In the genomic region with DNA sequence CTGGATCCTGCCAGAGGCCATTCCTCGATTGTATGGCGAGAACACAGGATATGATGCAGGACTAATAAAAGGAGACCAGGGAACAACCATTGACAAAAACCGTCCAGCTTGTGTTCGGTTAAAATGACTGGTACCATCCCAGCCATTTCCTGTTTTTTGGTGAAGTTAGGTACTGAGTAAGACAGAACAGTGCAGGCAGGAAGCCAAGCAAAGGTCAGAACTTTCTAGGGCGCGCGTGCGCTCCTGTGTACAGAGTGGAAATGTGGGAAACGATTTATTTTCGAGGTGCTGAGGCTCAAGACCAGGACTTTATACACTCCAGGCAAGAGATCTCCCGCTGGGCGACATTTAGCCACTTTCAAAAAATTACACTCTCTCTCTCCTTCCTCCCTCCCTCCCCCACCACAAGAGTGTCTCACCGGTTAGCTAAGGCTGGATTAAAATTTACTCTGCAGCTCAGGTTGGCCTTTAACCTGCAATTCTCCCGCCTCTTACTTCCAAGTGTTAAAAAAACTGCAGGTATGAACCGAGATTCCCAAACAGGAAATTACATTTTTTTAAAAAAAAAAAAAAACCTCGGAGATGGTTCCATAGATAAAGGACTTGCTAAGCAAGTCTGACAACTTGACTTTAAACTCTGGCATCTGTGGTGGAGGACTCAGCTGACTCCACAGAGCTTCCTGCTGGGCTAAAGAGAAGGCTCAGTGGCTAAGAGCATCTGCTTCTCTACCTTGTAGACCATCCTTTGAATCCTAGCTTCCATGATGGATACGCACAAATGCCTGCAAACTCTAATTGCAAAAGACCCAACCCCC, we compare ENCODE assay signal across 9 mouse cellular contexts. TPM values are rescaled to one million over a fixed set of nuclear protein-coding genes. Genes with fewer than 3 reads are reported as not detected.
A peak's percentile ranks its signal among the peaks of the same experiment; 100 is the strongest.
DNase-seq lines count a peak whose midpoint lies in the region; ATAC-seq and TF ChIP-seq lines count a peak whose summit lies in the region.
"Had no signal": no experiment of that assay in that cellular context is flagged by ENCODE, and none has a peak within 500 bp of the region (broad histone marks: within the 10 kb centered on the region; RNA-seq: fewer than 3 reads in every experiment).

No protein-coding gene starts in this region.

- H3K36me3 ChIP-seq in heart, embryonic 10.5 days, result peaks cover 81% of the 10 kb centered on the region
- H3K36me3 ChIP-seq in kidney, embryonic 14.5 days (ENCODE audit: control insufficient read depth, insufficient read depth, low read length), result peaks cover 71% of the 10 kb centered on the region
- peaks cover 26% of the 10 kb centered on the region for H3K36me3 ChIP-seq in small intestine, adult 2 months (ENCODE audit: control insufficient read depth, insufficient read depth, low read length)
- peaks cover 33% of the 10 kb centered on the region for H3K36me3 ChIP-seq in forebrain, embryonic 16.5 days (ENCODE audit: control insufficient read depth, insufficient read depth)
- peaks cover 72% of the 10 kb centered on the region for H3K36me3 ChIP-seq in forebrain, postnatal 0 days (ENCODE audit: insufficient read depth)
- H3K36me3 ChIP-seq in hindbrain, postnatal 0 days (ENCODE audit: insufficient read depth, low read length), result peaks cover 49% of the 10 kb centered on the region

- peak; percentile 32; the same call in 1 of the 2 replicates for ATAC-seq in kidney, embryonic 14.5 days (ENCODE audit: low FRiP score, low TSS enrichment)
- no peak for ATAC-seq in forebrain, embryonic 16.5 days
- no peak for ATAC-seq in forebrain, postnatal 0 days
- no peak for ATAC-seq in hindbrain, postnatal 0 days

- no peak for TF ChIP-seq POLR2A in small intestine, adult 2 months (IDR thresholded peaks at IDR 0.05; ENCODE audit: low read depth, low read length)

- TF ChIP-seq CTCF in small intestine, adult 2 months (IDR thresholded peaks at IDR 0.05; ENCODE audit: extremely low read depth, insufficient read length, insufficient replicate concordance, low read depth, low read length), result no peak
- TF ChIP-seq CTCF in forebrain, postnatal 0 days (IDR thresholded peaks at IDR 0.05; ENCODE audit: low read depth), result no peak
- TF ChIP-seq CTCF in hindbrain, postnatal 0 days (IDR thresholded peaks at IDR 0.05; ENCODE audit: low read depth), result no peak

- 81% methylated on average over 17 of the region's 17 CpGs for WGBS in heart, embryonic 10.5 days
- 57% methylated on average over 17 of the region's 17 CpGs for WGBS in kidney, embryonic 14.5 days
- 24% methylated on average over 17 of the region's 17 CpGs for WGBS in small intestine, adult 2 months
- 91% methylated on average over 17 of the region's 17 CpGs for WGBS in forebrain, embryonic 16.5 days
- 86% methylated on average over 17 of the region's 17 CpGs for WGBS in forebrain, postnatal 0 days
- WGBS in hindbrain, postnatal 0 days, result 87% methylated on average over 17 of the region's 17 CpGs

- H3K4me1 ChIP-seq in heart, embryonic 10.5 days, result no peaks in the 10 kb centered on the region
- H3K4me1 ChIP-seq in brown adipose tissue, adult 24 weeks (ENCODE audit: control insufficient read depth, insufficient read depth, insufficient read length, low read length), result no peaks in the 10 kb centered on the region
- no peaks in the 10 kb centered on the region for H3K4me1 ChIP-seq in kidney, embryonic 14.5 days (ENCODE audit: control insufficient read depth, insufficient read depth, low read length)
- peaks cover 2% of the 10 kb centered on the region; the same call in 1 of the 2 replicates for H3K4me1 ChIP-seq in small intestine, adult 2 months (ENCODE audit: control insufficient read depth, insufficient read depth, insufficient read length, low read length)
- H3K4me1 ChIP-seq in forebrain, embryonic 16.5 days (replicated peaks; ENCODE audit: control insufficient read depth, insufficient read depth, low read length), result no peaks in the 10 kb centered on the region
- no peaks in the 10 kb centered on the region for H3K4me1 ChIP-seq in forebrain, postnatal 0 days (ENCODE audit: insufficient read depth)
- H3K4me1 ChIP-seq in hindbrain, postnatal 0 days (ENCODE audit: insufficient read depth, low read length), result no peaks in the 10 kb centered on the region

- peak; percentile 92 for DNase-seq in heart, adult 11 months
- no peak for DNase-seq in heart, embryonic 10.5 days (ENCODE audit: low spot score)
- no peak for DNase-seq in forebrain, postnatal 0 days
- DNase-seq in hindbrain, postnatal 0 days (ENCODE audit: low spot score), result no peak

- no peaks in the 10 kb centered on the region for H3K27me3 ChIP-seq in heart, embryonic 10.5 days (ENCODE audit: insufficient read depth, poor library complexity, severe bottlenecking)
- no peaks in the 10 kb centered on the region for H3K27me3 ChIP-seq in kidney, embryonic 14.5 days (ENCODE audit: control insufficient read depth, insufficient read depth, low read length)
- H3K27me3 ChIP-seq in small intestine, adult 2 months (ENCODE audit: control insufficient read depth, insufficient read depth, low read length), result no peaks in the 10 kb centered on the region
- H3K27me3 ChIP-seq in forebrain, embryonic 16.5 days (replicated peaks; ENCODE audit: control insufficient read depth, insufficient read depth, low read length), result no peaks in the 10 kb centered on the region
- H3K27me3 ChIP-seq in forebrain, postnatal 0 days (ENCODE audit: insufficient read depth, low read length), result no peaks in the 10 kb centered on the region
- no peaks in the 10 kb centered on the region for H3K27me3 ChIP-seq in hindbrain, postnatal 0 days (ENCODE audit: insufficient read depth, low read length)

- H3K4me3 ChIP-seq in heart, embryonic 10.5 days, result no peak overlapping the region
- H3K4me3 ChIP-seq in brown adipose tissue, adult 24 weeks (ENCODE audit: insufficient read depth, low read depth, low read length), result peak overlapping the region; percentile 19
- no peak overlapping the region for H3K4me3 ChIP-seq in kidney, embryonic 14.5 days (ENCODE audit: low read length)
- H3K4me3 ChIP-seq in small intestine, adult 2 months (ENCODE audit: low read depth, low read length), result peak overlapping the region; percentile 4; the same call in 1 of the 2 replicates
- no peak overlapping the region for H3K4me3 ChIP-seq in forebrain, embryonic 16.5 days (replicated peaks; ENCODE audit: low read length)
- H3K4me3 ChIP-seq in forebrain, postnatal 0 days (ENCODE audit: low read depth, low read length), result no peak overlapping the region
- no peak overlapping the region for H3K4me3 ChIP-seq in hindbrain, postnatal 0 days (ENCODE audit: low read length)
- H3K4me3 ChIP-seq: left cerebral cortex, adult 2 months had no signal

- H3K27ac ChIP-seq in heart, embryonic 10.5 days, result no peak overlapping the region
- H3K27ac ChIP-seq in brown adipose tissue, adult 24 weeks (replicated peaks; ENCODE audit: low read depth, low read length), result peak overlapping the region; percentile 66
- H3K27ac ChIP-seq in kidney, embryonic 14.5 days (ENCODE audit: low read depth, low read length), result peak overlapping the region; percentile 67
- peak overlapping the region; percentile 71 for H3K27ac ChIP-seq in small intestine, adult 2 months (ENCODE audit: insufficient read depth, low read depth, low read length)
- H3K27ac ChIP-seq in forebrain, embryonic 16.5 days (ENCODE audit: low read length), result no peak overlapping the region
- no peak overlapping the region for H3K27ac ChIP-seq in forebrain, postnatal 0 days (ENCODE audit: low read depth, low read length)
- no peak overlapping the region for H3K27ac ChIP-seq in hindbrain, postnatal 0 days
- H3K27ac ChIP-seq: left cerebral cortex, adult 2 months had no signal

- H3K9ac ChIP-seq in kidney, embryonic 14.5 days (ENCODE audit: low read depth, low read length), result no peak overlapping the region
- no peak overlapping the region for H3K9ac ChIP-seq in forebrain, embryonic 16.5 days (replicated peaks; ENCODE audit: low read depth, low read length)
- no peak overlapping the region for H3K9ac ChIP-seq in forebrain, postnatal 0 days
- H3K9ac ChIP-seq in hindbrain, postnatal 0 days (replicated peaks; ENCODE audit: low read length), result no peak overlapping the region

- no peak overlapping the region for H3K4me2 ChIP-seq in kidney, embryonic 14.5 days (replicated peaks; ENCODE audit: low read depth, low read length)
- H3K4me2 ChIP-seq in forebrain, embryonic 16.5 days (ENCODE audit: low read length), result no peak overlapping the region
- H3K4me2 ChIP-seq in forebrain, postnatal 0 days (ENCODE audit: low read depth), result no peak overlapping the region
- H3K4me2 ChIP-seq in hindbrain, postnatal 0 days (ENCODE audit: low read depth, low read length), result no peak overlapping the region

- H3K9me3 ChIP-seq in heart, embryonic 10.5 days, result no peaks in the 10 kb centered on the region
- H3K9me3 ChIP-seq in kidney, embryonic 14.5 days (ENCODE audit: control insufficient read depth, low read length), result no peaks in the 10 kb centered on the region
- no peaks in the 10 kb centered on the region for H3K9me3 ChIP-seq in forebrain, embryonic 16.5 days (ENCODE audit: control insufficient read depth, low read length)
- H3K9me3 ChIP-seq in forebrain, postnatal 0 days (ENCODE audit: low read length), result no peaks in the 10 kb centered on the region
- no peaks in the 10 kb centered on the region for H3K9me3 ChIP-seq in hindbrain, postnatal 0 days (ENCODE audit: low read length)

RNA-seq across cellular contexts. Expression of a gene that starts 8.7 kb away (rescaled TPM):
- 32.5 and 32.8 TPM in 2 replicates for polyA plus RNA-seq in heart, embryonic 10.5 days (2016; fragmentation: Nextera tagmentation; extraction: Ambion mirVana)
- 23.1 and 24.3 TPM in 2 replicates for polyA plus RNA-seq in brown adipose tissue, adult 24 weeks (2012; ENCODE audit: insufficient read depth, insufficient read length, missing spikeins)
- 30.3 and 42.0 TPM in 2 replicates for polyA plus RNA-seq in kidney, embryonic 14.5 days (2014; fragmentation: Nextera tagmentation; extraction: Ambion mirVana)
- polyA plus RNA-seq in small intestine, adult 2 months (2012; rRNA removed), result 7.4 and 16.1 TPM in 2 replicates
- 42.9 and 50.9 TPM in 2 replicates for polyA plus RNA-seq in forebrain, embryonic 16.5 days (2015; fragmentation: Nextera tagmentation; extraction: Ambion mirVana)
- total RNA-seq in forebrain, postnatal 0 days (2014; rRNA removed), result 35.9 and 41.1 TPM in 2 replicates
- polyA plus RNA-seq in forebrain, postnatal 0 days (2015; fragmentation: Nextera tagmentation; extraction: Ambion mirVana), result 23.3 and 29.4 TPM in 2 replicates
- total RNA-seq in hindbrain, postnatal 0 days (2014; rRNA removed), result 21.7 and 22.5 TPM in 2 replicates
- 21.8 TPM in 2 replicates for polyA plus RNA-seq in hindbrain, postnatal 0 days (2015; fragmentation: Nextera tagmentation; extraction: Ambion mirVana)

RNA-seq across cellular contexts. Expression of a gene that starts 11.7 kb away (rescaled TPM):
- polyA plus RNA-seq in heart, embryonic 10.5 days (2016; fragmentation: Nextera tagmentation; extraction: Ambion mirVana), result 87.2 and 102 TPM in 2 replicates
- polyA plus RNA-seq in brown adipose tissue, adult 24 weeks (2012; ENCODE audit: insufficient read depth, insufficient read length, missing spikeins), result 25.2 and 38.3 TPM in 2 replicates
- polyA plus RNA-seq in kidney, embryonic 14.5 days (2014; fragmentation: Nextera tagmentation; extraction: Ambion mirVana), result 147 and 155 TPM in 2 replicates
- polyA plus RNA-seq in small intestine, adult 2 months (2012; rRNA removed), result 14.6 and 32.5 TPM in 2 replicates
- 121 and 122 TPM in 2 replicates for polyA plus RNA-seq in forebrain, embryonic 16.5 days (2015; fragmentation: Nextera tagmentation; extraction: Ambion mirVana)
- total RNA-seq in forebrain, postnatal 0 days (2014; rRNA removed), result 71.7 and 102 TPM in 2 replicates
- 113 and 133 TPM in 2 replicates for polyA plus RNA-seq in forebrain, postnatal 0 days (2015; fragmentation: Nextera tagmentation; extraction: Ambion mirVana)
- 46.5 and 47.3 TPM in 2 replicates for total RNA-seq in hindbrain, postnatal 0 days (2014; rRNA removed)
- 86.7 and 93.3 TPM in 2 replicates for polyA plus RNA-seq in hindbrain, postnatal 0 days (2015; fragmentation: Nextera tagmentation; extraction: Ambion mirVana)

RNA-seq across cellular contexts. Expression of a gene that starts 11.8 kb away (rescaled TPM):
- polyA plus RNA-seq in heart, embryonic 10.5 days (2016; fragmentation: Nextera tagmentation; extraction: Ambion mirVana), result 25.5 and 25.9 TPM in 2 replicates
- polyA plus RNA-seq in brown adipose tissue, adult 24 weeks (2012; ENCODE audit: insufficient read depth, insufficient read length, missing spikeins), result 13.5 and 14.1 TPM in 2 replicates
- polyA plus RNA-seq in kidney, embryonic 14.5 days (2014; fragmentation: Nextera tagmentation; extraction: Ambion mirVana), result 39.7 and 43.8 TPM in 2 replicates
- polyA plus RNA-seq in small intestine, adult 2 months (2012; rRNA removed), result 5.6 and 10.2 TPM in 2 replicates
- 48.4 and 56.3 TPM in 2 replicates for polyA plus RNA-seq in forebrain, embryonic 16.5 days (2015; fragmentation: Nextera tagmentation; extraction: Ambion mirVana)
- total RNA-seq in forebrain, postnatal 0 days (2014; rRNA removed), result 43.6 and 51.5 TPM in 2 replicates
- 61.0 and 64.8 TPM in 2 replicates for polyA plus RNA-seq in forebrain, postnatal 0 days (2015; fragmentation: Nextera tagmentation; extraction: Ambion mirVana)
- 20.1 and 28.2 TPM in 2 replicates for total RNA-seq in hindbrain, postnatal 0 days (2014; rRNA removed)
- polyA plus RNA-seq in hindbrain, postnatal 0 days (2015; fragmentation: Nextera tagmentation; extraction: Ambion mirVana), result 55.0 and 56.0 TPM in 2 replicates

Comparison
In these comparisons a context has a peak if more than half of its experiments do, and no peak if none do; other contexts are left out.
1. H3K27ac ChIP-seq: peak in brown adipose tissue, adult 24 weeks (single experiment), kidney, embryonic 14.5 days (single experiment) and small intestine, adult 2 months (single experiment); none in heart, embryonic 10.5 days (single experiment), forebrain, embryonic 16.5 days (single experiment), forebrain, postnatal 0 days (single experiment) and hindbrain, postnatal 0 days (single experiment).
2. H3K4me3 ChIP-seq: peak in brown adipose tissue, adult 24 weeks (single experiment) and small intestine, adult 2 months (single experiment); none in heart, embryonic 10.5 days (single experiment), kidney, embryonic 14.5 days (single experiment), forebrain, embryonic 16.5 days (single experiment), forebrain, postnatal 0 days (single experiment) and hindbrain, postnatal 0 days (single experiment).